8 mouse cellular contexts compared by ENCODE assay signal in the genomic region with DNA sequence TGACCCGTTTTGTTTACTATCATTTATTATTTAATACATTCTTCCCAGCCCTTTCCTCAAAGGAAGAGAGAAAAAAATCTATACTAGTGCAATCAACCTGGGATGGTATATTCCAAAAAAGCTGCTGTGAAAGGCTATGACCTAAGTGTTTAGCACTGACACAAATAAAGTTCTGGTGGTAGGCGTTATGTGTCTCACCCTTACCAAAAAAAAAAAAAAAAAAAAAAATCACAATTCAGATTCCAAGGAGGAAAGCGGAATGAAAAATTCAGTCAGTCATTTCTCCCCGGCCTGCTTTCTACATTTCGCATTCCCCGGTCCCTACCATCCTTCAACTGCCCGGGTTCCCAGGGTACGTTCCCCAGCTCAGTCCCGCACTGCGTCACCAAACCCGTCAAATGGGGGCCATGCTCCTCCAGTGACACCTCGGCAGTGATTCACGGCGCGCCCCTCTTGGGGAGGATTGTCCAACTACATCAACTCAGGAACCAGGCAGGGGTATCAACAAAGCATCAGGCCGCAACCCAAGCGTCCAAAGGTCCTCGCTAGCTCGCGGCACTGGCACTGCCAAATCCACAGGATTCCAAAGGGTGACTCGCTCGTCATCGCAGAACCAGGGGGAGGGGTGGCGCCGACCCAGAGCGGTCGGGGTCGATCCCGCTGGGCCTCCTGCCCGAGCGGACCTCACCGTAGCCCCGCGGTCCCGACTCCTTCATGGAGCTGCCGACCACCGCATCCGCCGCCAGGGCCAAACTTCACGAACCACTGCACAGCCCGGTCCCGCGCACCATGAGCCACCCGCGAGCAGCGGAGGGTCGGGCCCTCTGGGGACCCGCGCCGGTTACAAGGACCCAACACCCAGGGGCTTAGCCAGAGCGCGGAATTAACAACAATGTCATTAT. TPM values are rescaled to one million over a fixed set of nuclear protein-coding genes. Genes with fewer than 3 reads are reported as not detected.
A peak's percentile ranks its signal among the peaks of the same experiment; 100 is the strongest.
DNase-seq lines count a peak whose midpoint lies in the region; ATAC-seq and TF ChIP-seq lines count a peak whose summit lies in the region.

No protein-coding gene starts in this region.

- ATAC-seq in embryonic facial prominence, embryonic 15.5 days (ENCODE audit: insufficient number of reproducible peaks, low FRiP score, low TSS enrichment, low read depth) = peak; percentile 56
- ATAC-seq in kidney, embryonic 14.5 days (ENCODE audit: low FRiP score, low TSS enrichment) = peak; percentile 68
- peak; percentile 55; the same call in 1 of the 2 replicates for ATAC-seq in limb, embryonic 13.5 days (ENCODE audit: low FRiP score, low read depth)
- peak; percentile 73 for ATAC-seq in midbrain, embryonic 13.5 days

- peak; percentile 8 for DNase-seq in thymus, adult 2 months
- no peak for DNase-seq in thymus, postnatal 0 days (ENCODE audit: low spot score)
- peak; percentile 84 for DNase-seq in heart, embryonic 10.5 days (ENCODE audit: low spot score)
- DNase-seq in spleen, postnatal 10 days (ENCODE audit: low spot score in 2 of 2) = peak; percentile 21 to 51

- no peak overlapping the region for H3K27ac ChIP-seq in thymus, adult 2 months (ENCODE audit: control insufficient read depth, insufficient read depth, low read length)
- peak overlapping the region; percentile 93 for H3K27ac ChIP-seq in embryonic facial prominence, embryonic 15.5 days (replicated peaks)
- H3K27ac ChIP-seq in heart, embryonic 10.5 days = peak overlapping the region; percentile 97
- H3K27ac ChIP-seq in kidney, embryonic 14.5 days (ENCODE audit: low read depth, low read length) = peak overlapping the region; percentile 94
- H3K27ac ChIP-seq in limb, embryonic 13.5 days = peak overlapping the region; percentile 89
- H3K27ac ChIP-seq in midbrain, embryonic 13.5 days = peak overlapping the region; percentile 99

- H3K9ac ChIP-seq in embryonic facial prominence, embryonic 15.5 days = peak overlapping the region; percentile 80
- peak overlapping the region; percentile 97 for H3K9ac ChIP-seq in kidney, embryonic 14.5 days (ENCODE audit: low read depth, low read length)
- H3K9ac ChIP-seq in limb, embryonic 13.5 days = peak overlapping the region; percentile 93
- H3K9ac ChIP-seq in midbrain, embryonic 13.5 days (replicated peaks) = peak overlapping the region; percentile 94

- peak overlapping the region; percentile 84 for H3K4me2 ChIP-seq in embryonic facial prominence, embryonic 15.5 days (replicated peaks)
- H3K4me2 ChIP-seq in kidney, embryonic 14.5 days (replicated peaks; ENCODE audit: low read depth, low read length) = peak overlapping the region; percentile 74
- H3K4me2 ChIP-seq in limb, embryonic 13.5 days (replicated peaks) = peak overlapping the region; percentile 88
- peak overlapping the region; percentile 58 for H3K4me2 ChIP-seq in midbrain, embryonic 13.5 days (replicated peaks)

- H3K4me1 ChIP-seq in thymus, adult 2 months (replicated peaks; ENCODE audit: control insufficient read depth, insufficient read depth, low read length) = peaks cover 11% of the 10 kb centered on the region
- H3K4me1 ChIP-seq in embryonic facial prominence, embryonic 15.5 days = no peaks in the 10 kb centered on the region
- H3K4me1 ChIP-seq in heart, embryonic 10.5 days = 0 out of 2 replicates have a peak, but pooled peaks cover 3% of the 10 kb centered on the region
- peaks cover 5% of the 10 kb centered on the region; the same call in 1 of the 2 replicates for H3K4me1 ChIP-seq in kidney, embryonic 14.5 days (ENCODE audit: control insufficient read depth, insufficient read depth, low read length)
- H3K4me1 ChIP-seq in limb, embryonic 13.5 days = no peaks in the 10 kb centered on the region
- H3K4me1 ChIP-seq in midbrain, embryonic 13.5 days (replicated peaks) = peaks cover 10% of the 10 kb centered on the region

- WGBS in thymus, adult 2 months = 15% methylated on average over 52 of the region's 52 CpGs
- WGBS in embryonic facial prominence, embryonic 15.5 days = 2% methylated on average over 51 of the region's 52 CpGs
- WGBS in heart, embryonic 10.5 days = 1% methylated on average over 52 of the region's 52 CpGs
- 1% methylated on average over 52 of the region's 52 CpGs for WGBS in kidney, embryonic 14.5 days
- 2% methylated on average over 52 of the region's 52 CpGs for WGBS in limb, embryonic 13.5 days
- 2% methylated on average over 52 of the region's 52 CpGs for WGBS in midbrain, embryonic 13.5 days

- TF ChIP-seq CTCF in thymus, adult 2 months (IDR thresholded peaks at IDR 0.05; ENCODE audit: borderline replicate concordance, control insufficient read depth, extremely low read depth, insufficient read depth, low read length, poor library complexity) = no peak

- H3K4me3 ChIP-seq in thymus, adult 2 months (ENCODE audit: control insufficient read depth, insufficient read depth, low read length) = peak overlapping the region; percentile 35
- peak overlapping the region; percentile 86 for H3K4me3 ChIP-seq in embryonic facial prominence, embryonic 15.5 days (replicated peaks)
- H3K4me3 ChIP-seq in heart, embryonic 10.5 days = peak overlapping the region; percentile 91
- H3K4me3 ChIP-seq in kidney, embryonic 14.5 days (ENCODE audit: low read length) = peak overlapping the region; percentile 93
- H3K4me3 ChIP-seq in limb, embryonic 13.5 days = peak overlapping the region; percentile 83
- peak overlapping the region; percentile 87 for H3K4me3 ChIP-seq in midbrain, embryonic 13.5 days (replicated peaks)

- H3K9me3 ChIP-seq in embryonic facial prominence, embryonic 15.5 days (replicated peaks) = no peaks in the 10 kb centered on the region
- no peaks in the 10 kb centered on the region for H3K9me3 ChIP-seq in heart, embryonic 10.5 days
- H3K9me3 ChIP-seq in kidney, embryonic 14.5 days (ENCODE audit: control insufficient read depth, low read length) = no peaks in the 10 kb centered on the region
- H3K9me3 ChIP-seq in limb, embryonic 13.5 days = no peaks in the 10 kb centered on the region
- H3K9me3 ChIP-seq in midbrain, embryonic 13.5 days = no peaks in the 10 kb centered on the region

- peaks cover 7% of the 10 kb centered on the region for H3K27me3 ChIP-seq in thymus, adult 2 months (ENCODE audit: control insufficient read depth, insufficient read depth, low read length)
- H3K27me3 ChIP-seq in embryonic facial prominence, embryonic 15.5 days = no peaks in the 10 kb centered on the region
- no peaks in the 10 kb centered on the region for H3K27me3 ChIP-seq in heart, embryonic 10.5 days (ENCODE audit: insufficient read depth, poor library complexity, severe bottlenecking)
- H3K27me3 ChIP-seq in kidney, embryonic 14.5 days (ENCODE audit: control insufficient read depth, insufficient read depth, low read length) = no peaks in the 10 kb centered on the region
- no peaks in the 10 kb centered on the region for H3K27me3 ChIP-seq in limb, embryonic 13.5 days
- no peaks in the 10 kb centered on the region for H3K27me3 ChIP-seq in midbrain, embryonic 13.5 days

- no peak for TF ChIP-seq POLR2A in thymus, adult 2 months (IDR thresholded peaks at IDR 0.05; ENCODE audit: control insufficient read depth, extremely low read depth, insufficient read depth, low read length, poor library complexity)

- no peaks in the 10 kb centered on the region for H3K36me3 ChIP-seq in thymus, adult 2 months (ENCODE audit: control insufficient read depth, insufficient read depth, low read length)
- H3K36me3 ChIP-seq in embryonic facial prominence, embryonic 15.5 days = no peaks in the 10 kb centered on the region
- no peaks in the 10 kb centered on the region for H3K36me3 ChIP-seq in heart, embryonic 10.5 days
- H3K36me3 ChIP-seq in kidney, embryonic 14.5 days (ENCODE audit: control insufficient read depth, insufficient read depth, low read length) = no peaks in the 10 kb centered on the region
- no peaks in the 10 kb centered on the region for H3K36me3 ChIP-seq in limb, embryonic 13.5 days
- H3K36me3 ChIP-seq in midbrain, embryonic 13.5 days = no peaks in the 10 kb centered on the region

RNA-seq across cellular contexts. Expression of a gene that starts 1.1 kb away (rescaled TPM):
- 1.6 and 1.7 TPM in 2 replicates for polyA plus RNA-seq in thymus, adult 2 months (2012; rRNA removed)
- polyA plus RNA-seq in thymus, postnatal 0 days (2015; fragmentation: Nextera tagmentation; extraction: Ambion mirVana) = 1.3 and 1.8 TPM in 2 replicates
- 5.5 and 5.6 TPM in 2 replicates for polyA plus RNA-seq in embryonic facial prominence, embryonic 15.5 days (2015; fragmentation: Nextera tagmentation; extraction: Ambion mirVana)
- polyA plus RNA-seq in heart, embryonic 10.5 days (2016; fragmentation: Nextera tagmentation; extraction: Ambion mirVana) = 7.3 and 10.2 TPM in 2 replicates
- 11.8 and 18.1 TPM in 2 replicates for polyA plus RNA-seq in kidney, embryonic 14.5 days (2014; fragmentation: Nextera tagmentation; extraction: Ambion mirVana)
- polyA plus RNA-seq in limb, embryonic 13.5 days (2015; fragmentation: Nextera tagmentation; extraction: Ambion mirVana) = 6.7 and 7.2 TPM in 2 replicates
- 17.4 and 19.2 TPM in 2 replicates for polyA plus RNA-seq in midbrain, embryonic 13.5 days (2015; fragmentation: Nextera tagmentation; extraction: Ambion mirVana)

RNA-seq across cellular contexts. Expression of a gene that starts 29.5 kb away (rescaled TPM):
- polyA plus RNA-seq in thymus, adult 2 months (2012; rRNA removed) = not detected in 2 replicates
- polyA plus RNA-seq in thymus, postnatal 0 days (2015; fragmentation: Nextera tagmentation; extraction: Ambion mirVana) = not detected in 2 replicates
- polyA plus RNA-seq in embryonic facial prominence, embryonic 15.5 days (2015; fragmentation: Nextera tagmentation; extraction: Ambion mirVana) = not detected in 2 replicates
- not detected in 2 replicates for polyA plus RNA-seq in heart, embryonic 10.5 days (2016; fragmentation: Nextera tagmentation; extraction: Ambion mirVana)
- polyA plus RNA-seq in kidney, embryonic 14.5 days (2014; fragmentation: Nextera tagmentation; extraction: Ambion mirVana) = not detected in 2 replicates
- polyA plus RNA-seq in limb, embryonic 13.5 days (2015; fragmentation: Nextera tagmentation; extraction: Ambion mirVana) = not detected in 2 replicates
- not detected in 2 replicates for polyA plus RNA-seq in midbrain, embryonic 13.5 days (2015; fragmentation: Nextera tagmentation; extraction: Ambion mirVana)

RNA-seq across cellular contexts. Expression of a gene that starts 39.2 kb away (rescaled TPM):
- polyA plus RNA-seq in thymus, adult 2 months (2012; rRNA removed) = 5.1 and 6.2 TPM in 2 replicates
- 12.2 and 13.3 TPM in 2 replicates for polyA plus RNA-seq in thymus, postnatal 0 days (2015; fragmentation: Nextera tagmentation; extraction: Ambion mirVana)
- 13.0 and 15.4 TPM in 2 replicates for polyA plus RNA-seq in embryonic facial prominence, embryonic 15.5 days (2015; fragmentation: Nextera tagmentation; extraction: Ambion mirVana)
- polyA plus RNA-seq in heart, embryonic 10.5 days (2016; fragmentation: Nextera tagmentation; extraction: Ambion mirVana) = 14.0 and 19.9 TPM in 2 replicates
- 20.5 and 23.0 TPM in 2 replicates for polyA plus RNA-seq in kidney, embryonic 14.5 days (2014; fragmentation: Nextera tagmentation; extraction: Ambion mirVana)
- polyA plus RNA-seq in limb, embryonic 13.5 days (2015; fragmentation: Nextera tagmentation; extraction: Ambion mirVana) = 18.2 and 18.3 TPM in 2 replicates
- polyA plus RNA-seq in midbrain, embryonic 13.5 days (2015; fragmentation: Nextera tagmentation; extraction: Ambion mirVana) = 6.4 and 6.9 TPM in 2 replicates

Comparison
In these comparisons a context has a peak if more than half of its experiments do, and no peak if none do; other contexts are left out.
1. H3K4me3 ChIP-seq: peak in every context shown above with its lines; median percentile 93 in kidney, embryonic 14.5 days; 91 in heart, embryonic 10.5 days; 87 in midbrain, embryonic 13.5 days; 86 in embryonic facial prominence, embryonic 15.5 days; 83 in limb, embryonic 13.5 days; 35 in thymus, adult 2 months.